Mouse (Mus musculus): ENCODE measurements at regions not wholly inside any gene's neighbourhood (a gene's known extent, or its start where the extent isn't known, plus 50 kb on each side); places are given as distances from the start of the nearest gene placed in this dataset.

DNA sequence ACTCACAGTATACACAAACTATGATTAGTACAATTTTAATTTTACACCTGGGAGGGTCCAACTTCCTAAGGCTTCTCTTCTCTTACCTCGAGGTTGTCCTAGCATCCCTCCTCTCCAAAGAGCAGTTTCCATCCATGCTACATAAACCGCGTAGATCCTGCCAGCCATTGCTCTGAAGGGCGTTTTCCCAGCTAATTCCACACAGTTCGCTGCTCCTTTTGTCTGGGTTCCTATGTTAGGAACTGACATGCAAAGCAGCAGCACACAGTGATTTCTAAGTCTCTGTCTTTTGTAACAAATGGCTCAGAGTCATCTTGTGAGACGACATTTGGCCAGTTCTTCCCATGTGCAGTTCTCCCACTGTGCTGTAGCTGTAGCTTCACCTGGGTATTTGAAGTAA lies 80.7 kb upstream of the Hhip start:
- WGBS, result 75% methylated on average over 6 of the region's 6 CpGs
- Histone ChIP-seq H3K36me3 (replicated peaks; ENCODE audit: control insufficient read depth, insufficient read depth, low read length) (no peaks in the 10 kb centered on the region), H3K9me3 (replicated peaks; ENCODE audit: control insufficient read depth, low read length) (no peaks in the 10 kb centered on the region), H3K9ac (replicated peaks; ENCODE audit: low read depth, low read length) (no peak overlapping the region), H3K27me3 (ENCODE audit: control insufficient read depth, insufficient read depth, low read length) (no peaks in the 10 kb centered on the region), H3K27ac (ENCODE audit: low read depth) (no peak overlapping the region), H3K4me3 (ENCODE audit: low read depth, low read length) (no peak overlapping the region), H3K4me1 (ENCODE audit: control insufficient read depth, insufficient read depth) (no peaks in the 10 kb centered on the region), H3K4me2 (ENCODE audit: low read depth, low read length) (no peak overlapping the region)
- TF ChIP-seq EP300 (IDR thresholded peaks at IDR 0.05; ENCODE audit: low read depth), result no peak
- TF ChIP-seq CTCF (IDR thresholded peaks at IDR 0.05; ENCODE audit: low read depth), result no peak
- no peak for DNase-seq (ENCODE audit: low spot score)
- no peak for ATAC-seq (ENCODE audit: insufficient read depth, low read depth)

DNA sequence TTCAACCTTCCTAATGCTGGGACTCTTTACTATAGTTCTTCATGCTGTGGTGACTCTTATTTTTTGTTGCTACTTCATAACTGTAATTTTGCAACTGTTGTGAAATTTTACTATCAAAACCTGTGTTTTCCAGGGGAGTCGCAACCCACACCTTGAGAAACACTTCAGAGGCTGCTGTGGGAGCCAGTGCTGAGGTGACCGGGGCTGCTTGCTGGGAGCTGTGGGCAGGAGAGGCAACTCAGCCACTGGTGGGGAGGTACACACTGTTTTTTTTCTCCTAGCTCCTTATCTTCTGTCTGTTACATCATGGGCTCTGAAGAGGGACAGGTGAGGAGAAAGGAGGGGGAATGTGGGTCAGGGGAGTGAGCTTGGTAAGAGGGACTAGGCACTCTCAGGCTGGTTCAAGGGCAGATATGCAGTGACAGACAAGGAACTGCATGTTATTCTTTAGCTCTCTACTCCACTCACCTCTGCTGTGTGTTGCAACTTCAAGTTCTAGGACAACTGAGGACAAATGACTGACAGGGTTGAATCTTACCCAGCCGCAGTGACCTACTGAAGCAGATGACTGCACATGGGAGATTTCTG lies 62.7 kb upstream of the Hhip start:
- no peaks in the 10 kb centered on the region for H3K4me1 ChIP-seq (ENCODE audit: control insufficient read depth, insufficient read depth)
- no peak overlapping the region for H3K4me3 ChIP-seq (ENCODE audit: low read depth, low read length)
- DNase-seq (ENCODE audit: low spot score) (no peak), ATAC-seq (ENCODE audit: insufficient read depth, low read depth) (no peak)
- H3K9ac ChIP-seq (replicated peaks; ENCODE audit: low read depth, low read length), result no peak overlapping the region
- no peaks in the 10 kb centered on the region for H3K36me3 ChIP-seq (replicated peaks; ENCODE audit: control insufficient read depth, insufficient read depth, low read length)
- H3K27me3 ChIP-seq (ENCODE audit: control insufficient read depth, insufficient read depth, low read length), result no peaks in the 10 kb centered on the region
- TF ChIP-seq EP300 (IDR thresholded peaks at IDR 0.05; ENCODE audit: low read depth) (no peak), CTCF (IDR thresholded peaks at IDR 0.05; ENCODE audit: low read depth) (no peak)
- no peaks in the 10 kb centered on the region for H3K9me3 ChIP-seq (replicated peaks; ENCODE audit: control insufficient read depth, low read length)
- no peak overlapping the region for H3K4me2 ChIP-seq (ENCODE audit: low read depth, low read length)
- 87% methylated on average over 3 of the region's 3 CpGs for WGBS
- no peak overlapping the region for H3K27ac ChIP-seq (ENCODE audit: low read depth)

DNA sequence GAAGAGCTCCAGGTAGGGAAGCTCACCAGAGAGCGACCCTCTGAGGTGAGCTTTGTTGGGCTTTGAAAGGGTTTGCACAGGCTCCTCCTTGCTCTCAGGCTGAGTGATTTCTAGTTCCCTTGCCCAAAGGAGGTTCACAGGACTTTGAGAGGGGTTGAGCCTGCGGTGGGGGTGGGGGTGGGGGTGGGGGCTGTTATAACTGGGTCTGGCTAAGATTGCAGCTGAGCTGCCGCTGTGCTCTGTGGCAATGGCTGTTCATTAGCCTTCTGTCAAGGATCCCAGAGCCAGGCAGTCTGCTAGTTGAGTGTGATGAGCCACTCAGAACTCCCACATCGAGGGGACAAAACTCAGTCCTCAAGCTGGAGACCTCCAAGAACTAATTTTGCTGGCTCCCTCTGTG lies 59.5 kb upstream of the Hhip start:
- no peak for DNase-seq (ENCODE audit: low spot score)
- Histone ChIP-seq H3K4me3 (ENCODE audit: low read depth, low read length) (no peak overlapping the region), H3K36me3 (replicated peaks; ENCODE audit: control insufficient read depth, insufficient read depth, low read length) (no peaks in the 10 kb centered on the region), H3K9ac (replicated peaks; ENCODE audit: low read depth, low read length) (no peak overlapping the region), H3K4me1 (ENCODE audit: control insufficient read depth, insufficient read depth) (no peaks in the 10 kb centered on the region), H3K27me3 (ENCODE audit: control insufficient read depth, insufficient read depth, low read length) (no peaks in the 10 kb centered on the region), H3K9me3 (replicated peaks; ENCODE audit: control insufficient read depth, low read length) (no peaks in the 10 kb centered on the region), H3K4me2 (ENCODE audit: low read depth, low read length) (no peak overlapping the region), H3K27ac (ENCODE audit: low read depth) (no peak overlapping the region)
- WGBS, result 46% methylated on average over 4 of the region's 4 CpGs
- ATAC-seq (ENCODE audit: insufficient read depth, low read depth), result no peak
- no peak for TF ChIP-seq EP300 (IDR thresholded peaks at IDR 0.05; ENCODE audit: low read depth)
- no peak for TF ChIP-seq CTCF (IDR thresholded peaks at IDR 0.05; ENCODE audit: low read depth)

Data from heart, postnatal 0 days (tissue).